Mouse (Mus musculus) bone marrow, adult 2 months (tissue): ENCODE results near the gene Slc43a3.

Source experiments
- CTCF ChIP-seq: fragments of 200-500 bp; IDR thresholded peaks from 2 replicates; pipeline ENCODE4 v1.5.1; 2011; ENCODE audit warnings: low read length, control low read depth; ENCODE audit not compliant: control insufficient read depth, insufficient read depth
- POLR2A ChIP-seq: fragments of 200-500 bp; IDR thresholded peaks from 2 replicates; pipeline ENCODE4 v1.6.1; 2011; ENCODE audit warnings: low read depth, mild to moderate bottlenecking, control low read depth, low read length, borderline replicate concordance; ENCODE audit not compliant: control insufficient read depth

DNA sequence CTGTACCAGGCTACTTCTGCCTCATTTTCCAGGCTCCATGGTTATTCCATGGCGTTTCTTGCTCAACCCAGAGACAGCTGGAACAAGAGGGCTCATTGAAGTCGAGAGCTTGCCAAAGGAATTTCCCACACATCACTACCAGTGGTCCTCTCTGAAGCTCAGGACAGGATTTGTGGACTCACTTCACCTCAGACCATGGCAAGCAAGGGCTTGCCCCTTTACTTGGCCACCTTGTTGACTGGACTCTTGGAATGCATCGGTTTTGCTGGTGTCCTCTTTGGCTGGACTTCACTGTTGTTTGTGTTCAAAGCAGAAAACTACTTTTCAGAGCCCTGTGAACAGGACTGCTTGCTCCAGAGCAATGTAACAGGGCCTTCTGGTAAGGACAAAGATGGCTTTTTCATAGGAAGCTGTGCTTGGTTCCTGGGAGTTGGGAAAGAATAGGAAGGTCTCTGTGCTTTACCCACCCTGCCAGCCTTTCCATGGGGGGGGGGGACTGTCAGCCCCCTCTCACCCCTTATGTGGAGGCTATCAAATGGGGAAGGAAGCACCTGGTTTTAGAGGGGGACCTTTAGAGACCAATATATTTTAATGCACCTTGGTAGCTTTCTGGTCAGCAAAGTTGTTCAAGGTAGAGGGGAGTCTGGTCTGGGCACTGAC is 1.2 kb downstream of the Slc43a3 start:
- no peak for TF ChIP-seq POLR2A
- TF ChIP-seq CTCF: no peak
